Mouse (Mus musculus) cerebellum, adult 8-10 months (tissue): Measurements from ENCODE around the gene Spata31d1d.
"Not testable (repeated sequence)": the region's sequence is repeated elsewhere in the genome, so short reads cannot be mapped to it uniquely, and the experiment has no call there.

Experiments
- DNase-seq: peaks from one replicate; pipeline ENCODE4 v3.0.0; 2022

Spata31d1d gene

GRCm38 (mm10) chr13:59728378-59729093 is 3.0 kb downstream of the Spata31d1d start:
- DNase-seq = peak; percentile 84

- no peak for DNase-seq
These were observed 5.2 kb downstream of the Spata31d1d start for GRCm38 (mm10) chr13:59726139-59726867.

GRCm38 (mm10) chr13:59722089-59722488 is 9.5 kb downstream of the Spata31d1d start:
- DNase-seq = not testable (repeated sequence)

- DNase-seq = no peak
These were observed 12.1 kb downstream of the Spata31d1d start for GRCm38 (mm10) chr13:59719475-59719874.

GRCm38 (mm10) chr13:59718857-59719440 is 12.6 kb downstream of the Spata31d1d start:
- not testable (repeated sequence) for DNase-seq

GRCm38 (mm10) chr13:59713710-59714109 is 17.8 kb downstream of the Spata31d1d start:
- DNase-seq = no peak

GRCm38 (mm10) chr13:59711984-59712383 is 19.6 kb downstream of the Spata31d1d start, which contains the start of gene Spata31d1b:
TSS of gene Spata31d1b (plus strand) at chr13:59712284.
- DNase-seq = not testable (repeated sequence)

GRCm38 (mm10) chr13:59710230-59710629 is 21.3 kb downstream of the Spata31d1d start, which contains the start of gene Spata31d1a:
TSS of gene Spata31d1a (minus strand) at chr13:59710330.
- no peak for DNase-seq

- no peak for DNase-seq
These were observed 27.0 kb downstream of the Spata31d1d start for GRCm38 (mm10) chr13:59704562-59704961.

- DNase-seq = no peak
These were observed 28.0 kb downstream of the Spata31d1d start for GRCm38 (mm10) chr13:59703514-59703913.

- not testable (repeated sequence) for DNase-seq
These were observed 31.4 kb downstream of the Spata31d1d start for GRCm38 (mm10) chr13:59700137-59700536.

- DNase-seq = no peak
These were observed 32.4 kb downstream of the Spata31d1d start for GRCm38 (mm10) chr13:59699131-59699530.

- DNase-seq = no peak
These were observed 35.8 kb downstream of the Spata31d1d start for GRCm38 (mm10) chr13:59695781-59696180.

- DNase-seq = no peak
These were observed 37.5 kb downstream of the Spata31d1d start, which contains the start of gene 4921517D22Rik for GRCm38 (mm10) chr13:59694008-59694407. TSS of gene 4921517D22Rik (minus strand) at chr13:59694108.

GRCm38 (mm10) chr13:59691478-59691877 is 40.1 kb downstream of the Spata31d1d start:
- no peak for DNase-seq

- DNase-seq = no peak
These were observed 41.0 kb downstream of the Spata31d1d start for GRCm38 (mm10) chr13:59690576-59690975.

GRCm38 (mm10) chr13:59689843-59690242 is 41.7 kb downstream of the Spata31d1d start:
- DNase-seq = no peak

- DNase-seq = no peak
These were observed 42.2 kb downstream of the Spata31d1d start for GRCm38 (mm10) chr13:59689313-59689712.

GRCm38 (mm10) chr13:59688338-59688770 is 43.2 kb downstream of the Spata31d1d start:
- no peak for DNase-seq

- no peak for DNase-seq
These were observed 46.3 kb downstream of the Spata31d1d start for GRCm38 (mm10) chr13:59685236-59685635.

GRCm38 (mm10) chr13:59682629-59683028 is 48.9 kb downstream of the Spata31d1d start:
- DNase-seq = no peak

- no peak for DNase-seq
These were observed 51.6 kb downstream of the Spata31d1d start for GRCm38 (mm10) chr13:59679908-59680307.

- DNase-seq = no peak
These were observed 52.2 kb downstream of the Spata31d1d start for GRCm38 (mm10) chr13:59679306-59679705.
